Mouse (Mus musculus): ENCODE results near the gene Sec61b. TPM values are rescaled to one million over a fixed set of nuclear protein-coding genes. Genes with fewer than 3 reads are reported as not detected.

Sec61b gene
- polyA plus RNA-seq, 1 experiment from 2014 or later, result 468 TPM

GRCm38 (mm10) chr4:47494686-47495085 lies 20.2 kb downstream of the Sec61b start:
- no peak overlapping the region for H3K9ac ChIP-seq (ENCODE audit: low read length)

GRCm38 (mm10) chr4:47497811-47498385 lies 23.4 kb downstream of the Sec61b start:
- Histone ChIP-seq H3K27ac (replicated peaks; ENCODE audit: low read depth, low read length) (no peak overlapping the region), H3K9me3 (ENCODE audit: control insufficient read depth, low read length) (no peaks in the 10 kb centered on the region), H3K9ac (ENCODE audit: low read length) (no peak overlapping the region), H3K36me3 (ENCODE audit: control insufficient read depth, insufficient read depth, low read length) (no peaks in the 10 kb centered on the region), H3K27me3 (ENCODE audit: control insufficient read depth, insufficient read depth, low read length) (no peaks in the 10 kb centered on the region), H3K4me1 (ENCODE audit: control insufficient read depth, insufficient read depth, low read length) (peaks cover 2% of the 10 kb centered on the region; the same call in 1 of the 2 replicates), H3K4me3 (ENCODE audit: low read depth, low read length) (no peak overlapping the region), H3K4me2 (ENCODE audit: low read depth, severe bottlenecking) (no peak overlapping the region)
- no peak for DNase-seq (ENCODE audit: low spot score)
- 57% methylated on average over 7 of the region's 7 CpGs for WGBS
- no peak for ATAC-seq (ENCODE audit: insufficient number of reproducible peaks, low FRiP score, low TSS enrichment, low read depth)

More at GRCm38 (mm10) chr4:47494686-47495085, 20.2 kb downstream of the Sec61b start:
- H3K9me3 ChIP-seq (ENCODE audit: control insufficient read depth, low read length), result no peaks in the 10 kb centered on the region
- no peak overlapping the region for H3K27ac ChIP-seq (replicated peaks; ENCODE audit: low read depth, low read length)
- DNase-seq (ENCODE audit: low spot score), result no peak
- ATAC-seq (ENCODE audit: insufficient number of reproducible peaks, low FRiP score, low TSS enrichment, low read depth), result no peak
- H3K4me2 ChIP-seq (ENCODE audit: low read depth, severe bottlenecking), result no peak overlapping the region
- WGBS, result 94% methylated on average over 2 of the region's 2 CpGs
- no peak overlapping the region for H3K4me3 ChIP-seq (ENCODE audit: low read depth, low read length)
- H3K27me3 ChIP-seq (ENCODE audit: control insufficient read depth, insufficient read depth, low read length), result no peaks in the 10 kb centered on the region
- H3K4me1 ChIP-seq (ENCODE audit: control insufficient read depth, insufficient read depth, low read length), result peaks cover 15% of the 10 kb centered on the region
- no peaks in the 10 kb centered on the region for H3K36me3 ChIP-seq (ENCODE audit: control insufficient read depth, insufficient read depth, low read length)

DNA sequence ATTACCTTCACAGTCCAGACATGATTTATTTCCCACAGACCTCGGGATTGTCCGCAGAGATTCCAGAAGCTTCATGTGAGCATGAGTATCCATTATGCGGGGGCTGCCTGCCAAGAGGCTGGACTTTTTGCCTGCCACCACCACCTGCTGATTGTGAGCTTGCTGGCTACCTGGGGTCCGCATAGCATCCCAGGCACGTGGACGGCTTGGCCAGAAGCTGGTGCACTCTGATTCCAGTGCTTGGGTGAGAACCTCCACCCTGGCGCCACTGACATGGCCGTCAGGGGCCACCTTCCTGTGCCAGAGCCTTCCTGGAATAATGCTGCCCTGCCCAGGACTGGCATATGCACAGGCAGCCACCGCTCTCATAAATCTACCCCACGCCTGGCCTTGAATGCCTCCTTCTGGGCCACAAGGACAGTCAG lies 24.7 kb downstream of the Sec61b start:
- DNase-seq (ENCODE audit: low spot score), result no peak
- H3K9ac ChIP-seq (ENCODE audit: low read length), result no peak overlapping the region
- H3K4me3 ChIP-seq (ENCODE audit: low read depth, low read length), result no peak overlapping the region
- H3K27ac ChIP-seq (replicated peaks; ENCODE audit: low read depth, low read length), result no peak overlapping the region
- H3K4me1 ChIP-seq (ENCODE audit: control insufficient read depth, insufficient read depth, low read length), result no peaks in the 10 kb centered on the region
- ATAC-seq (ENCODE audit: insufficient number of reproducible peaks, low FRiP score, low TSS enrichment, low read depth), result no peak
- 83% methylated on average over 10 of the region's 10 CpGs for WGBS
- no peaks in the 10 kb centered on the region for H3K9me3 ChIP-seq (ENCODE audit: control insufficient read depth, low read length)
- no peak overlapping the region for H3K4me2 ChIP-seq (ENCODE audit: low read depth, severe bottlenecking)
- H3K36me3 ChIP-seq (ENCODE audit: control insufficient read depth, insufficient read depth, low read length), result no peaks in the 10 kb centered on the region
- H3K27me3 ChIP-seq (ENCODE audit: control insufficient read depth, insufficient read depth, low read length), result no peaks in the 10 kb centered on the region

GRCm38 (mm10) chr4:47502546-47502971 lies 28.1 kb downstream of the Sec61b start:
- no peaks in the 10 kb centered on the region for H3K36me3 ChIP-seq (ENCODE audit: control insufficient read depth, insufficient read depth, low read length)
- no peak overlapping the region for H3K4me2 ChIP-seq (ENCODE audit: low read depth, severe bottlenecking)
- H3K4me3 ChIP-seq (ENCODE audit: low read depth, low read length), result no peak overlapping the region
- DNase-seq (ENCODE audit: low spot score) (peak; percentile 65), ATAC-seq (ENCODE audit: insufficient number of reproducible peaks, low FRiP score, low TSS enrichment, low read depth) (no peak)
- no peaks in the 10 kb centered on the region for H3K9me3 ChIP-seq (ENCODE audit: control insufficient read depth, low read length)
- no peaks in the 10 kb centered on the region for H3K27me3 ChIP-seq (ENCODE audit: control insufficient read depth, insufficient read depth, low read length)
- H3K9ac ChIP-seq (ENCODE audit: low read length), result no peak overlapping the region
- H3K4me1 ChIP-seq (ENCODE audit: control insufficient read depth, insufficient read depth, low read length), result no peaks in the 10 kb centered on the region
- 38% methylated on average over 4 of the region's 4 CpGs for WGBS
- no peak overlapping the region for H3K27ac ChIP-seq (replicated peaks; ENCODE audit: low read depth, low read length)

DNA sequence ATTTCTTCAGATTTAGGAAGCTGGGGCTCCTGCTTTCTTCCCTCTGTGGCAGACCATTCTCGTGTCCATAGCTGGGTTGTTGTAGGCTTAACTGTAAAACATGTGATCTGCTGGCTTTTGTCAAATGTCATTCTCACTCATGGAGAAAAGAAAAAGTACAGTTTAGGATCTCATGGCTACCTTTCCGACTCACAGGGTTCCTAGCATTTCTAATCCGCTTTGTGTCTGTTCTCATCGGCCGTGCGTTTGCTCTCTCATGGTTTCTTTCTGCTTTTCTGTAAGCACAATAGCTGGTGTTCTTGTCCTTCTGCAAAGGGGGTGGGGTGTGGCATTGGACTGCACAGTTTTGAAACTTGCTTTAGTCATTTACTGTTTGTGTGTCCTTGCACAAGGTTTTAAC lies 28.6 kb downstream of the Sec61b start:
- H3K9me3 ChIP-seq (ENCODE audit: control insufficient read depth, low read length), result no peaks in the 10 kb centered on the region
- ATAC-seq (ENCODE audit: insufficient number of reproducible peaks, low FRiP score, low TSS enrichment, low read depth) (no peak), DNase-seq (ENCODE audit: low spot score) (no peak)
- H3K27ac ChIP-seq (replicated peaks; ENCODE audit: low read depth, low read length), result no peak overlapping the region
- H3K9ac ChIP-seq (ENCODE audit: low read length), result no peak overlapping the region
- no peak overlapping the region for H3K4me2 ChIP-seq (ENCODE audit: low read depth, severe bottlenecking)
- 86% methylated on average over 6 of the region's 6 CpGs for WGBS
- no peaks in the 10 kb centered on the region for H3K36me3 ChIP-seq (ENCODE audit: control insufficient read depth, insufficient read depth, low read length)
- H3K4me3 ChIP-seq (ENCODE audit: low read depth, low read length), result no peak overlapping the region
- no peaks in the 10 kb centered on the region for H3K27me3 ChIP-seq (ENCODE audit: control insufficient read depth, insufficient read depth, low read length)
- H3K4me1 ChIP-seq (ENCODE audit: control insufficient read depth, insufficient read depth, low read length), result no peaks in the 10 kb centered on the region

- WGBS, result 49% methylated on average over 10 of the region's 10 CpGs
- no peak for DNase-seq (ENCODE audit: low spot score)
- ATAC-seq (ENCODE audit: insufficient number of reproducible peaks, low FRiP score, low TSS enrichment, low read depth), result no peak
- H3K27ac ChIP-seq (replicated peaks; ENCODE audit: low read depth, low read length), result no peak overlapping the region
- no peaks in the 10 kb centered on the region for H3K9me3 ChIP-seq (ENCODE audit: control insufficient read depth, low read length)
- H3K36me3 ChIP-seq (ENCODE audit: control insufficient read depth, insufficient read depth, low read length), result no peaks in the 10 kb centered on the region
- no peaks in the 10 kb centered on the region for H3K27me3 ChIP-seq (ENCODE audit: control insufficient read depth, insufficient read depth, low read length)
- no peak overlapping the region for H3K4me2 ChIP-seq (ENCODE audit: low read depth, severe bottlenecking)
- no peaks in the 10 kb centered on the region for H3K4me1 ChIP-seq (ENCODE audit: control insufficient read depth, insufficient read depth, low read length)
- H3K4me3 ChIP-seq (ENCODE audit: low read depth, low read length), result no peak overlapping the region
- no peak overlapping the region for H3K9ac ChIP-seq (ENCODE audit: low read length)
Observed at GRCm38 (mm10) chr4:47504841-47505517, 30.5 kb downstream of the Sec61b start.

GRCm38 (mm10) chr4:47518551-47519181 lies 44.2 kb downstream of the Sec61b start:
- DNase-seq (ENCODE audit: low spot score) (no peak), ATAC-seq (ENCODE audit: insufficient number of reproducible peaks, low FRiP score, low TSS enrichment, low read depth) (0 out of 2 replicates have a peak, but pooled peaks have one; percentile 26)
- Histone ChIP-seq H3K27ac (replicated peaks; ENCODE audit: low read depth, low read length) (no peak overlapping the region), H3K36me3 (ENCODE audit: control insufficient read depth, insufficient read depth, low read length) (no peaks in the 10 kb centered on the region), H3K4me1 (ENCODE audit: control insufficient read depth, insufficient read depth, low read length) (no peaks in the 10 kb centered on the region), H3K9ac (ENCODE audit: low read length) (no peak overlapping the region), H3K4me2 (ENCODE audit: low read depth, severe bottlenecking) (no peak overlapping the region), H3K9me3 (ENCODE audit: control insufficient read depth, low read length) (no peaks in the 10 kb centered on the region), H3K27me3 (ENCODE audit: control insufficient read depth, insufficient read depth, low read length) (no peaks in the 10 kb centered on the region), H3K4me3 (ENCODE audit: low read depth, low read length) (no peak overlapping the region)
- WGBS, result 51% methylated on average over 11 of the region's 12 CpGs

DNA sequence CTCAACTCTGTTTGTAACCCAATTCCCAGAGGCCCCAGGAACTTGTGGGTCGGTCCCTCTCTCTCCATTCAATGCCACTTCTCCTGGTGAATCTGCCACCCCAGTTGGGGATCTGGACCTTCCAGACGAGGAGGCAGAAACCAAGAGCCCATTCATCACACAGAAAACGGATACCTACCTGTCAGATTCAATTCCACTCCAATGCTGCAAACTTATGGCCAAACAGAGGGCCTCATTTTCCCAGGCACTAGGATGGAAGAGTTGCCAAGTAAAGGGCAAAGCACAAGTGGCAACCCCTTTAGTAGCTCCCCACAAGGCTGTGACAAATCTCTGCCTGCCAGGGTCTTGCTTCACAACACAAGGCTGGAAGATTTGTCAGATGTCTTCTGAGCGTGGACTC lies 45.6 kb downstream of the Sec61b start:
- H3K4me2 ChIP-seq (ENCODE audit: low read depth, severe bottlenecking), result no peak overlapping the region
- no peak overlapping the region for H3K9ac ChIP-seq (ENCODE audit: low read length)
- WGBS, result 70% methylated on average over 4 of the region's 4 CpGs
- no peak for DNase-seq (ENCODE audit: low spot score)
- H3K27ac ChIP-seq (replicated peaks; ENCODE audit: low read depth, low read length), result no peak overlapping the region
- no peaks in the 10 kb centered on the region for H3K9me3 ChIP-seq (ENCODE audit: control insufficient read depth, low read length)
- H3K27me3 ChIP-seq (ENCODE audit: control insufficient read depth, insufficient read depth, low read length), result no peaks in the 10 kb centered on the region
- no peak for ATAC-seq (ENCODE audit: insufficient number of reproducible peaks, low FRiP score, low TSS enrichment, low read depth)
- no peaks in the 10 kb centered on the region for H3K4me1 ChIP-seq (ENCODE audit: control insufficient read depth, insufficient read depth, low read length)
- no peaks in the 10 kb centered on the region for H3K36me3 ChIP-seq (ENCODE audit: control insufficient read depth, insufficient read depth, low read length)
- H3K4me3 ChIP-seq (ENCODE audit: low read depth, low read length), result no peak overlapping the region
